Mouse (Mus musculus) ES-Bruce4 (cell line): ENCODE data around the gene Unc5c. TPM values are rescaled to one million over a fixed set of nuclear protein-coding genes. Genes with fewer than 3 reads are reported as not detected.

Experiments used
- H3K27ac ChIP-seq: 2 replicates; pipeline ENCODE4 v1.5.1; 2012; ENCODE audit warnings: low read length, inconsistent platforms; ENCODE audit not compliant: insufficient read depth
- H3K27me3 ChIP-seq: 2 replicates; pipeline ENCODE4 v1.6.1; 2012; ENCODE audit warnings: mild to moderate bottlenecking, low read length, inconsistent platforms; ENCODE audit not compliant: control insufficient read depth, poor library complexity, insufficient read depth, severe bottlenecking
- H3K36me3 ChIP-seq: 2 replicates; pipeline ENCODE4 v1.6.1; 2012; ENCODE audit warnings: inconsistent platforms, mild to moderate bottlenecking, low read length, moderate library complexity; ENCODE audit not compliant: control insufficient read depth, poor library complexity, insufficient read depth, severe bottlenecking
- H3K4me1 ChIP-seq: one replicate; pipeline ENCODE4 v1.8.1; 2011; ENCODE audit warnings: low read length; ENCODE audit not compliant: control insufficient read depth, insufficient read depth
- H3K4me3 ChIP-seq: 2 replicates; pipeline ENCODE4 v1.5.1; 2011; ENCODE audit warnings: low read depth, mild to moderate bottlenecking, low read length
- H3K9ac ChIP-seq: 2 replicates; pipeline ENCODE4 v1.6.1; 2012; ENCODE audit warnings: low read depth, mild to moderate bottlenecking, inconsistent platforms; ENCODE audit not compliant: poor library complexity, severe bottlenecking
- H3K9me3 ChIP-seq: replicated peaks from 2 replicates; pipeline ENCODE4 v1.6.1; 2012; ENCODE audit warnings: mild to moderate bottlenecking, low read length, inconsistent platforms; ENCODE audit not compliant: control insufficient read depth, poor library complexity, insufficient read depth, severe bottlenecking
- CTCF ChIP-seq: IDR thresholded peaks from one replicate; pipeline ENCODE4 v1.8.1; 2011; ENCODE audit warnings: low read depth, low read length
- EP300 ChIP-seq: IDR thresholded peaks from 2 replicates; pipeline ENCODE4 v1.6.1; 2011; ENCODE audit warnings: low read depth, low read length; ENCODE audit not compliant: insufficient read depth
- POLR2A ChIP-seq: IDR thresholded peaks from one replicate; pipeline ENCODE4 v1.8.1; 2011; ENCODE audit warnings: low read length; ENCODE audit not compliant: insufficient read depth
- polyA plus RNA-seq: library from polyadenylated mRNA; stranded (reverse); fragments of >200 nt; gene quantifications from 2 replicates; pipeline ENCODE4 v1.2.4, GENCODE M21; 2011; ENCODE audit warnings: low read depth; ENCODE audit not compliant: missing spikeins, insufficient read depth, insufficient read length

The Unc5c gene
- polyA plus RNA-seq, 1 experiment, result 1.0 TPM

DNA sequence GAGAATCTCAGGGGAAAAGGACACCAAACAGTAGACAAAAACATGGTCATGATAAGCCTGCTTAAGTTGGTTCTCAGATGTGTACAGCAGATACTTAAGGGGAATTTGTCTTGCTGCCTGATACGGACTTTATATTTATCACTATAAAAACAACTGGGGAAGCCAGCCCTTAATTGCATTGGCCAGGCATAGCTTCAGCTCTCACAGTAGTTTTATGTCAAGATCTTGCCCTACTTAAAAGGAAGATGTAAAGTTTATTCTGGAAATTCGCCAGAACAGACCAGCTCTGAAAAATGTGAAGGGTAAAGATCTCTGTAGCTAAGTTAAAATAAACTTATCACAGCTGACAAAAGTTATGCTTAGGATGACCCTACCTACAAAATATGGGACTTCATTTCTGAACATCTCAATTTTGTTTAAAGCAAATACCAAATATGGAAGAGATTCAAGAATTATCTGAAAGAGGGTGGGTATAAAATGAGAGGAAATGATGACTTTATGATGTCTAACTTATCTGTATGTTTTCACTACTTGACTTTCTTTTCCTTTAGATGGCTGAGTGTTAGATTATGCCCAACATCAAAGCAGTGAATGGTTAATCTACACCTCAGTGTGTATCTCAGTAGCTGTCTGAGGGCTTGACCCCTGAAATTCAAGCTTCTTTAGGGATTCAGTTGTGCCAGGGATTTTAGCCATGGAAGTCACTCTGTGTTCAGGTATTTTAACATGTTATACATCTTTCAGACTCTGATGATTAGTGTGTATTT, 18.8 kb downstream of the Unc5c start:
- no peaks in the 10 kb centered on the region for H3K9me3 ChIP-seq
- no peak overlapping the region for H3K4me3 ChIP-seq
- TF ChIP-seq CTCF (no peak), POLR2A (no peak), EP300 (no peak)
- H3K9ac ChIP-seq, result no peak overlapping the region
- no peaks in the 10 kb centered on the region for H3K36me3 ChIP-seq
- H3K27ac ChIP-seq, result no peak overlapping the region
- no peaks in the 10 kb centered on the region for H3K4me1 ChIP-seq
- no peaks in the 10 kb centered on the region for H3K27me3 ChIP-seq

- no peak for TF ChIP-seq EP300
- no peak for TF ChIP-seq POLR2A
- no peak for TF ChIP-seq CTCF
- H3K9ac ChIP-seq, result no peak overlapping the region
- H3K27ac ChIP-seq, result no peak overlapping the region
- H3K4me3 ChIP-seq, result no peak overlapping the region
- H3K36me3 ChIP-seq, result no peaks in the 10 kb centered on the region
- no peaks in the 10 kb centered on the region for H3K4me1 ChIP-seq
- H3K27me3 ChIP-seq, result no peaks in the 10 kb centered on the region
- no peaks in the 10 kb centered on the region for H3K9me3 ChIP-seq
Measured at GRCm38 (mm10) chr3:141485218-141485617, 20.2 kb downstream of the Unc5c start.

- Histone ChIP-seq H3K27ac (no peak overlapping the region), H3K9me3 (no peaks in the 10 kb centered on the region), H3K36me3 (no peaks in the 10 kb centered on the region), H3K4me3 (no peak overlapping the region), H3K4me1 (no peaks in the 10 kb centered on the region), H3K9ac (no peak overlapping the region), H3K27me3 (no peaks in the 10 kb centered on the region)
- TF ChIP-seq POLR2A (no peak), CTCF (no peak), EP300 (no peak)
Measured at GRCm38 (mm10) chr3:141490647-141491046, 25.6 kb downstream of the Unc5c start.

DNA sequence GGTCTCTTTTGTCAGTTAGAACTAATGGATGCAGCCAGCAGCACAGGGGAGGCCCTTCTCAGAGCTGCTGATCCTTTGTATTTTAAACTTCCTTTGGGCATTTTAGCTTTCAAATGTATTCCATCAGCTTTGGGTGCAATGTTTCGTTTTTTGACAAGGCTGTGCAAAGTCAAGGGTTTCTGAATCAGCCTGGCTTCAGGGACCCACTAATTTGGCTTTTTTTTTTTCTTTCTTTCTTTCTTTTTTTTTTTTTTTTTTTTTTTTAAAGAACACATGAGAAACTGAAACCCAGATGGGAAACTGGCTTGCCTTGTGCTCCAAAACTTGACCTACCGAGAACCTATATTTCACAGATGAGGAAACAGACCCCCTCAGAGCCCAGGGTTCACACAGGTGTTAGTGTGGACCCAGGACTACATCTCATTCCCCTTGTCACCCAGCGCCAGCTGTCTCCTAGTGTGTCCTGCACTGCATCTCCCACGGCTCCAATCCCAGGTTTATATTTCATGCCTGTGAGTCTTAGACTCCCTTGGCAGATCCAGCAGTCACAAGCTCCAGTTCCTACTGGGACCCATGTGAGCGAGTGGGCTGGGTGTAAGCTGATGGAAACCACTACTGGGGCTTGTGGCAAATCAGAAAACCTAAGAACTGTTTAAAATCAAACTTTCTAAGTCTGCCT, 26.4 kb downstream of the Unc5c start:
- H3K36me3 ChIP-seq, result no peaks in the 10 kb centered on the region
- H3K27me3 ChIP-seq, result no peaks in the 10 kb centered on the region
- TF ChIP-seq POLR2A (no peak), EP300 (no peak), CTCF (no peak)
- H3K9me3 ChIP-seq, result no peaks in the 10 kb centered on the region
- H3K9ac ChIP-seq, result no peak overlapping the region
- no peak overlapping the region for H3K27ac ChIP-seq
- H3K4me3 ChIP-seq, result no peak overlapping the region
- no peaks in the 10 kb centered on the region for H3K4me1 ChIP-seq

GRCm38 (mm10) chr3:141491951-141492310, 26.9 kb downstream of the Unc5c start:
- no peaks in the 10 kb centered on the region for H3K36me3 ChIP-seq
- no peak overlapping the region for H3K27ac ChIP-seq
- H3K27me3 ChIP-seq, result no peaks in the 10 kb centered on the region
- no peaks in the 10 kb centered on the region for H3K4me1 ChIP-seq
- no peaks in the 10 kb centered on the region for H3K9me3 ChIP-seq
- TF ChIP-seq CTCF (no peak), EP300 (no peak), POLR2A (no peak)
- no peak overlapping the region for H3K9ac ChIP-seq
- no peak overlapping the region for H3K4me3 ChIP-seq

DNA sequence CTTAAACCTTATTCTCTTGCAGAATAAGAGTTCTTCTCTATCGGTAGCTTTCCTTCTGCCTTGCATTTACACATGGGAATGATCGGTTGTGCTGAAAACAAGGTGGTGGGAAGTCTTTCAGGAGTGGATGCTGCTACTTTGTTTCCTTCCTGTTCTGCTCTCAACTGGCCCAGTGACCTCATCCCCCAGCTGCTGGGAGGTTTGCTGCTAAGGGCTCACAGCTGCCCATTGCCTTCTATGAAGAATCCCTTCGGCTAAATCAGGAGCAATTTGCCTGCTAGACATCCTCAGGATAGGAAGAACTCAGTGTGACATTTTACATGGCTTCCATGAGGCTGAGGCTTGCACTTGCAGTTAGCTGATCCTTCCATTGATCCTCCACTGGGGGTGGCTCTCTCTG, 28.0 kb downstream of the Unc5c start:
- H3K4me1 ChIP-seq, result no peaks in the 10 kb centered on the region
- no peaks in the 10 kb centered on the region for H3K36me3 ChIP-seq
- no peaks in the 10 kb centered on the region for H3K9me3 ChIP-seq
- H3K27me3 ChIP-seq, result no peaks in the 10 kb centered on the region
- TF ChIP-seq POLR2A, result no peak
- no peak for TF ChIP-seq EP300
- no peak for TF ChIP-seq CTCF
- H3K27ac ChIP-seq, result no peak overlapping the region
- no peak overlapping the region for H3K9ac ChIP-seq
- H3K4me3 ChIP-seq, result no peak overlapping the region
